13 mouse cellular contexts compared by ENCODE assay signal in the genomic region with DNA sequence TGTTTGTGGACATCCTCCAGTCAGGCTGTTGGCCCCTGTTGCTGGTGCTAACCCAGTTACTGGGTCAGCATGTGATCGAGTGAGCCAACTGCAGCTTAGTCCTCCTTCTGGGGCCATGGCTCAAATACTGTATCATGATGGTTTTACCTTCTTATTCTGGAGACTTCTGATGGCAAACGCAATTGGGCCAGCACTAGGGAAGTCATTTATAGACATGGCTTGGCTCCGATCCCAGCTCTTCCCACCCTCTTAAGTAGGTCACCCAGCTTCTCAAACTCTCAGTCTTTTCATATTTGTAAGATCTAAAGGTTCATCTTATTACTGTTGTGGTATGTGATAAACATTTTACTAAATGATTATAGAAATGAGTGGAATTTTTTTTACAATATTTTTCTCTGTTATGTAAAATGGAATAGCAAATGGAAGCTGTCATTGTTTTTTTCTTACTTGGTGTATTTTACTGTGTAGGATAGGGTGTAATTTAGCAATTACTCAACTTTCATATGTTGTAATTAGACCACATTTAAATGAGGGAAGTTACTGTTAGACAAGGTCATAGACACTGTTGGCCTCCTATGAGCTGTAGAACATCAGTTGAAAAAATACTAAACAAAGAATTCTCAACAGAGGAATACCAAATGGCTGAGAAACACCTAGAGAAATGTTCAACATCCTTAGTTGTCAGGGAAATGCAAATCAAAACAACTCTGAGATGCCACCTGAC.
A peak's percentile ranks its signal among the peaks of the same experiment; 100 is the strongest.
DNase-seq lines count a peak whose midpoint lies in the region; ATAC-seq and TF ChIP-seq lines count a peak whose summit lies in the region.
"Had no signal": no experiment of that assay in that cellular context is flagged by ENCODE, and none has a peak within 500 bp of the region (broad histone marks: within the 10 kb centered on the region; RNA-seq: fewer than 3 reads in every experiment).

No protein-coding gene starts in this region.

- H3K4me3 ChIP-seq in gastrocnemius, adult 2 months: no peak overlapping the region
- H3K4me3 ChIP-seq: liver, embryonic 12.5 days; midbrain, embryonic 10.5 days; neural tube, embryonic 12.5 days had no signal

- intact Hi-C loops in gastrocnemius, adult 2 months (cut with DNase I): no loop called here
- intact Hi-C loops in gastrocnemius, postnatal 14 days (cut with DNase I; ENCODE audit: low total_unique reads): no loop called here

- DNase-seq in gastrocnemius, adult 2 months: peak; percentile 50
- no peak for DNase-seq in gastrocnemius, postnatal 14 days
- peak; percentile 10 for DNase-seq in 416B (ENCODE audit: low read depth)
- DNase-seq in cerebellum, adult 9-10 months: peak; percentile 24
- no peak for DNase-seq in thymus, postnatal 4 days
- DNase-seq in lung, adult 18-20 months: no peak
- DNase-seq in layer of hippocampus, adult 8-10 months (ENCODE audit: low spot score in 2 of 2): no peak
- DNase-seq: adrenal gland, postnatal 36 days had no signal

- no peak for TF ChIP-seq CTCF in gastrocnemius, adult 2 months (IDR thresholded peaks at IDR 0.05)

- peak overlapping the region; percentile 0; the same call in 1 of the 2 replicates for H3K27ac ChIP-seq in gastrocnemius, adult 2 months
- H3K27ac ChIP-seq: liver, embryonic 12.5 days; midbrain, embryonic 10.5 days; neural tube, embryonic 12.5 days had no signal

- peak; percentile 86 for ATAC-seq in megakaryocyte progenitor cell, adult 5-6 weeks (replicated peaks; ENCODE audit: poor library complexity)
- ATAC-seq: CD4-positive, CD25-positive, alpha-beta regulatory T cell, adult 4 months; liver, embryonic 12.5 days had no signal

Comparison
In these comparisons a context has a peak if more than half of its experiments do, and no peak if none do; other contexts are left out.
1. DNase-seq: peak in gastrocnemius, adult 2 months (single experiment), 416B (single experiment) and cerebellum, adult 9-10 months (single experiment); none in gastrocnemius, postnatal 14 days (single experiment), thymus, postnatal 4 days (single experiment), lung, adult 18-20 months (0 of 2) and layer of hippocampus, adult 8-10 months (0 of 2).